Comparison of ENCODE assay signal across 8 mouse cellular contexts in genomic region chr7:16046481-16047337, GRCm38 (mm10). TPM values are rescaled to one million over a fixed set of nuclear protein-coding genes. Genes with fewer than 3 reads are reported as not detected.
DNase-seq lines count a peak whose midpoint lies in the region; ATAC-seq and TF ChIP-seq lines count a peak whose summit lies in the region.

No protein-coding gene starts in this region.

- H3K27me3 ChIP-seq in hindbrain, postnatal 0 days (ENCODE audit: insufficient read depth, low read length) = no peaks in the 10 kb centered on the region
- no peaks in the 10 kb centered on the region for H3K27me3 ChIP-seq in megakaryocyte, embryonic 14.5 days (replicated peaks)

- H3K9me3 ChIP-seq in hindbrain, postnatal 0 days (ENCODE audit: low read length) = no peaks in the 10 kb centered on the region
- no peaks in the 10 kb centered on the region for H3K9me3 ChIP-seq in megakaryocyte, embryonic 14.5 days

- peaks cover 25% of the 10 kb centered on the region for H3K4me1 ChIP-seq in hindbrain, postnatal 0 days (ENCODE audit: insufficient read depth, low read length)
- peaks cover 67% of the 10 kb centered on the region for H3K4me1 ChIP-seq in megakaryocyte, embryonic 14.5 days

- peak; percentile 71 to 83 for DNase-seq in gastrocnemius, adult 8-10 months (ENCODE audit: low spot score in 2 of 2)
- peak; percentile 80 for DNase-seq in hindbrain, postnatal 0 days (ENCODE audit: low spot score)
- DNase-seq in left cerebral cortex, postnatal 10 days (ENCODE audit: extremely low spot score in 1 of 2, low spot score in 2 of 2) = peak; percentile 72 to 88
- peak; percentile 84 to 87 for DNase-seq in right cerebral cortex, postnatal 10 days (ENCODE audit: low spot score in 2 of 2)
- peak; percentile 75 for DNase-seq in yolk sac, embryonic 10.5 days (ENCODE audit: low spot score)

- TF ChIP-seq CTCF in hindbrain, postnatal 0 days (IDR thresholded peaks at IDR 0.05; ENCODE audit: low read depth) = peak; percentile 1; the same call in 1 of the 2 replicates

- intact Hi-C loops in left cerebral cortex, postnatal 10 days (cut with DNase I) = loop anchor here (2.0 kb wide), 1 partner anchor 64 kb away; no protein-coding TSS in a partner anchor

- H3K4me2 ChIP-seq in hindbrain, postnatal 0 days (ENCODE audit: low read depth, low read length) = peak overlapping the region; percentile 91

- H3K27ac ChIP-seq in hindbrain, postnatal 0 days = peak overlapping the region; percentile 98

- peak; percentile 28 for ATAC-seq in activated CD4-positive, CD25-positive, alpha-beta regulatory T cell, adult 4 months
- ATAC-seq in common myeloid progenitor, adult 5-6 weeks (replicated peaks; ENCODE audit: low read depth, poor library complexity, severe bottlenecking) = peak; percentile 47
- peak; percentile 33 for ATAC-seq in hindbrain, postnatal 0 days

- WGBS in hindbrain, postnatal 0 days = 2% methylated on average over 32 of the region's 46 CpGs

- no peaks in the 10 kb centered on the region for H3K36me3 ChIP-seq in hindbrain, postnatal 0 days (ENCODE audit: insufficient read depth, low read length)
- peaks cover 30% of the 10 kb centered on the region for H3K36me3 ChIP-seq in megakaryocyte, embryonic 14.5 days (replicated peaks; ENCODE audit: low read length)

- peak overlapping the region; percentile 95 for H3K9ac ChIP-seq in hindbrain, postnatal 0 days (replicated peaks; ENCODE audit: low read length)

- H3K4me3 ChIP-seq in hindbrain, postnatal 0 days (ENCODE audit: low read length) = peak overlapping the region; percentile 72
- peak overlapping the region; percentile 100 for H3K4me3 ChIP-seq in megakaryocyte, embryonic 14.5 days (replicated peaks)

RNA-seq across cellular contexts. Expression of gene Bicra, which starts 1.0 kb away (rescaled TPM):
- 1 to 10 TPM; 3.7 TPM for polyA plus RNA-seq in activated CD4-positive, CD25-positive, alpha-beta regulatory T cell, adult 4 months (2017; shearing (Covaris generic))
- total RNA-seq in common myeloid progenitor, adult 5-6 weeks (2017) = 1.2 and 2.5 TPM in 2 replicates
- 1 to 10 TPM; 3.7 to 6.8 (median 5.6) TPM for total RNA-seq in gastrocnemius, adult 8-10 months (2022)
- 6.2 and 8.5 TPM in 2 replicates for total RNA-seq in hindbrain, postnatal 0 days (2014; rRNA removed)
- 3.4 and 3.8 TPM in 2 replicates for polyA plus RNA-seq in hindbrain, postnatal 0 days (2015; fragmentation: Nextera tagmentation; extraction: Ambion mirVana)
- total RNA-seq in left cerebral cortex, postnatal 10 days (2021) = 10 to 100 TPM; 13.4 to 14.1 TPM
- polyA plus RNA-seq in megakaryocyte, embryonic 14.5 days (2012; ENCODE audit: insufficient read depth, low replicate concordance) = 30.6 and 132 TPM in 2 replicates

RNA-seq across cellular contexts. Expression of gene Zfp541, which starts 14.9 kb away (rescaled TPM):
- polyA plus RNA-seq in activated CD4-positive, CD25-positive, alpha-beta regulatory T cell, adult 4 months (2017; shearing (Covaris generic)) = under 1 TPM in 1 of 2 experiments, not detected in 1; 0.11 TPM
- total RNA-seq in common myeloid progenitor, adult 5-6 weeks (2017) = not detected in 2 replicates
- total RNA-seq in gastrocnemius, adult 8-10 months (2022) = not detected
- total RNA-seq in hindbrain, postnatal 0 days (2014; rRNA removed) = 0.31 and 0.72 TPM in 2 replicates
- 0.15 and 0.24 TPM in 2 replicates for polyA plus RNA-seq in hindbrain, postnatal 0 days (2015; fragmentation: Nextera tagmentation; extraction: Ambion mirVana)
- under 1 TPM; 0.26 to 0.58 TPM for total RNA-seq in left cerebral cortex, postnatal 10 days (2021)
- 0.15 TPM in 1 of 2 replicates, not detected in the other for polyA plus RNA-seq in megakaryocyte, embryonic 14.5 days (2012; ENCODE audit: insufficient read depth, low replicate concordance)

RNA-seq across cellular contexts. Expression of gene Napa, which starts 51.5 kb away (rescaled TPM):
- polyA plus RNA-seq in activated CD4-positive, CD25-positive, alpha-beta regulatory T cell, adult 4 months (2017; shearing (Covaris generic)) = 100 to 1,000 TPM; 162 to 259 TPM
- total RNA-seq in common myeloid progenitor, adult 5-6 weeks (2017) = 61.1 and 65.9 TPM in 2 replicates
- total RNA-seq in gastrocnemius, adult 8-10 months (2022) = 100 to 1,000 TPM; 105 to 140 (median 115) TPM
- 413 and 441 TPM in 2 replicates for total RNA-seq in hindbrain, postnatal 0 days (2014; rRNA removed)
- polyA plus RNA-seq in hindbrain, postnatal 0 days (2015; fragmentation: Nextera tagmentation; extraction: Ambion mirVana) = 253 and 256 TPM in 2 replicates
- 100 to 1,000 TPM; 181 TPM for total RNA-seq in left cerebral cortex, postnatal 10 days (2021)
- 161 and 318 TPM in 2 replicates for polyA plus RNA-seq in megakaryocyte, embryonic 14.5 days (2012; ENCODE audit: insufficient read depth, low replicate concordance)

Comparison
In these comparisons a context has a peak if more than half of its experiments do, and no peak if none do; other contexts are left out.
1. Peak in every context shown above with its lines: DNase-seq, ATAC-seq, H3K4me3 ChIP-seq and H3K27ac ChIP-seq.